Mouse (Mus musculus) heart, adult 18-20 months (tissue): ENCODE results near the gene Bicd1. TPM values are rescaled to one million over a fixed set of nuclear protein-coding genes. Genes with fewer than 3 reads are reported as not detected.

Experiments
- DNase-seq, 2 experiments: peaks; one replicate each; pipeline ENCODE4 v3.0.0; 2021 to 2022; ENCODE audit warnings: mixed read lengths in 1 of 2
- microRNA-seq, 2 experiments: library from miRNA; unstranded; fragments of <30 nt; microRNA quantifications; one replicate each; pipeline ENCODE4 v1.2.0; 2022
- total RNA-seq, 2 experiments: library from RNA; stranded (reverse); gene quantifications; 2 replicates each; pipeline ENCODE4 v1.2.3; 2021

The Bicd1 gene
- total RNA-seq, 2 experiments from 2014 or later = 3.9 to 5.2 TPM

DNA sequence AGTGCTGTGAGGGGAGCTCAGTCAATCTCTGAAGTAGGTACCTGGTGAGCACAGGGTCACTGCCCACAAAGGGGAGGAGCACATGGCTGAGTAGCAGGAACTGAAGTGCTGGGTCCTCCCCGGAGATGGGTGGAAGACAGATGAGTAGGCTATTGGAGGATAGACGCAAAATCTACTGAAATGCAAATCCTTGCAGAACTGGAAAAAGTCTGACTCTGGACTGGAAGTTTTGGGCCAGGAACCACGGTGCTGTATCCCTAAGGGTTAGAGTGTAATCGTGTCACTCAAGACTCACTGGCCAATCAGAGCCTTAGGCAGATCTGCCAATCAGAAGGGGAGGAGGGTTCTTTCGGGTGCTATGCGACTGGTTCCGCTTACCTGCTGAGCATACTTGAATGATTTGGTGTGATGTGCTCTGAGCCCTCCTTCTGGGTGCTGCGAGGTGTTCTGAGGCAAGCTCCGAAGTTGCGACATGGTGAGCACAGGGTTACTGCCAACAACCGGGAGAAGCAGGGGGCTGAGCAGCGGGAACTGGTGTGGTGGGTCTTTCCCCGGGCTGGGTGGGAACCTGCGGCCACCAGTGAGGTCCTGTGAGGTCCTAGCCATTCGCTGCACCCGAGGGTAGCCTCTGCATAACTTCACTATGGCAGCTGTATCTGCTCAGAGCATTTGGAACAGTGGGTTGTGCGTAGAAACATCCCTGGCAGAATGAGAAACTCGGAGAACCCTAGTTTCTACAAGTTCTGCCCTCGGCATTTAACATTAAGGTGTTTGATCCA lies 157.2 kb downstream of the Bicd1 start:
- DNase-seq = peak; percentile 15 to 18

DNA sequence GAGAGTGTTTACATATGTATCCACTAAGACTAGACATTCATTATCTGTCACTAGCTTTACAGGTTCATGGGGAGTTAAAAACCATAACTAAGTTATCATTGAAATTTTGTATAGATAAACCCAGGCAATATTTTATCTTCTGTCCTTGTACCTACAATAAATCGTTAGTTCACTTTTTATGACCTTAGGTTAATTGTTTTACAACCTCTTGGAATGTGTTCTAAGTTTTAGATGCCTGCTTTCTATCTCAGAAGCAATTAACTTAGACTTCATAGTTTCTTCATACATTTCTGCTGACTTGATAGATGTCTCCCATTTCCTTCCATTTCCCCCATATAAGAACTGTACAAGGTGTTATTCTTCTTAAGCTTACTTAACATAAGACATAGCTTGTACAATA lies 158.5 kb downstream of the Bicd1 start:
- DNase-seq = no peak

- no peak for DNase-seq
Measured at GRCm38 (mm10) chr6:149574288-149574687, 165.6 kb downstream of the Bicd1 start.

DNA sequence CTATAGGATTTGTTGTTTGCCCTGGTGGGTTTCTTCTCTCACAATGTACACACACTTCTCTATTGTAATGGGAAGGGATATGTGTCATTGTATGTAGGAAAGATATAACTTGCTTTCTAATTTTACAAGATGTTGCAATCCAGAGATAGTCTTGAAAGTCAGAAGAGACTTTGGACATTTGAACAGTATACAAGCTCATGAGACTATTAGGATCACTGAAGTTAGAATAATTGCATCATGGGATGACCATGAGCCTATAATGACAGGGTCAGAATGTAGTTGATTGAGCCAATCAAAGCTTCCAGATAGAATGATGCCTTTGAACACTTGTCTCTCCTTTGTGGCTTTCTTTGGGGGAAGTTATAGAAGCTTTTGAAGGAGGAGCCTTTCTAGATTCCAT lies 171.4 kb downstream of the Bicd1 start:
- DNase-seq = no peak

DNA sequence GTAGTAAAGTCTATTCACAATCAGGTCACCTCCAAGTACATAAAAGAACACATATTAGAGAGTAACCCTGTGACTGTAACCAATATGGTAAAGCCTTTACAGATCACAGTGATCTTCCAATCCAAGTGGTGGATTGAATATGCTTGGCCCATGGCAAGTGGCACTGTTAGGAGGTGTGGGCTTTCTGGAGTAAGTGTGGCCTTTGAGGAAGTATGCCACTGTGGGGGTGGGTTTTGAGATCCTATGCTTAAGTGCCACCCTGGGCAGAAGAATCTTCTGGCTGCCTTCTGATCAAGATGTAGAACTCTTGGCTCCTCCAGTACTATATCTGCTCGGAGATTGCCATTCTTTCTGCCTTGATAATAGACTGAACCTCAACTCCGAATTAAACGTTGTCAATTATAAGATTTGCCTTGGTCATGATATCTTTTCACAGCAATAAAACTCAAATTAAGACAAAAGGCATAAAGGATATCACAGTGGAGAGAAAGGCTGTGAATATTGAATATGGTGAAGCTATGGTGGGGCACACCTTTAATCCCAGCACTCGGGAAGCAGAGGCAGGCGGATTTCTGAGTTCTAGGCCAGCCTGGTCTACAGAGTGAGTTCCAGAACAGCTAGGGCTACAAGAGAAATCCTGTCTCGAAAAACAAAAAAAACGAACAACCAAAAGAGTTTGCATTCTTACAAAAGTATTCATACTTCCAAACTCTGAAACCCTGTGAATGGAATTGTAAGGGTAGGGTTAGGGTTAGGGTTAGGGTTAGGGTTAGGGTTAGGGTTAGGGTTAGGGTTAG lies 177.2 kb downstream of the Bicd1 start:
- no peak for DNase-seq

Small RNA genes lying within 50 kb of the gene (microRNA-seq; reads per million reads assigned to microRNA genes)
- gene Gm24307 = 0 reads per million in 2 experiments

Other genes starting within 250 kb of the Bicd1 start
- 10 to 100 TPM; 19.3 to 20.1 TPM for gene Amn1, start 220.2 kb upstream of the Bicd1 start, total RNA-seq
- 10 to 100 TPM; 32.5 to 40.2 TPM for gene Resf1, start 99.5 kb upstream of the Bicd1 start, total RNA-seq